Mouse (Mus musculus) ZHBTc4 (cell line): ENCODE results near the gene Slc6a12.

Experiments
- DNase-seq: peaks from one replicate; pipeline ENCODE4 v3.0.0-alpha.2; 2011; ENCODE audit warnings: low read depth, low spot score

Slc6a12 gene

DNA sequence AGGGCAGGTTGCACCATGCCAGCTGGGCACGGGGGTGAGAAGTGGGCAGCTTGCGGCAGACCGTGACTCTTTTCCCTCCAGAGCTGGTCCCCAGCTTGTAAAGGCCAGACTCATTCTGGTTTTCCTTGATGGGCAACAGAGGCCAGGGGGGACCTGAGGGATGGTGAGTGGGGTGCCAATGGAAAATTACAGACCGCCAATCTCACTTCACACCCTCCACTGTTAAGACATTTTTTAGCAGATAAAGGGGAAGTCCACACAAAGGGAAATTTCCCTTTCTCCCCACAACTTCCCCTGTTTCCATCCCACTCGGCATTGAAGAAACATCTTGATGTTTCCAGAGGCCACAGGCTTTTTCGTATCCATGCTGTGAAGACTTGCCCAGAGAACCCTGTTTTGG is 1.2 kb upstream of the Slc6a12 start:
- no peak for DNase-seq

DNA sequence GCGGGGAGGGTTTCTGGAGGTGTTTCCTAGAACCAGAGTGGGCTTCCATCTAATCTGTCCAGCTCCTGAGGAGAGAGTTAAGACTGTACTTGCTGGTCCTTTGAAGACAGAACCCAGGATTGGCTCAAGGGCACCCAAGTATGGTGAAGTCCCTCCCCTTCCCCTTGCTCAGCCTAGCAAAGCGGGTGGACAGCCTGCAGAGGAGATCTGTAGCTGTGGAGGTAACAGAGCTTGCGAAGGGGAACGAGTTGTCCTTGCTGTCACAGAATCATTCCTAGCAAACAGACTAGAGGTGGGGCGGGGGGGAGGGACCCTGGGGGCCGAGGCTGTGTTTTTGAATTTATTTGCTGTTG is 871 bp downstream of the Slc6a12 start:
- no peak for DNase-seq

DNA sequence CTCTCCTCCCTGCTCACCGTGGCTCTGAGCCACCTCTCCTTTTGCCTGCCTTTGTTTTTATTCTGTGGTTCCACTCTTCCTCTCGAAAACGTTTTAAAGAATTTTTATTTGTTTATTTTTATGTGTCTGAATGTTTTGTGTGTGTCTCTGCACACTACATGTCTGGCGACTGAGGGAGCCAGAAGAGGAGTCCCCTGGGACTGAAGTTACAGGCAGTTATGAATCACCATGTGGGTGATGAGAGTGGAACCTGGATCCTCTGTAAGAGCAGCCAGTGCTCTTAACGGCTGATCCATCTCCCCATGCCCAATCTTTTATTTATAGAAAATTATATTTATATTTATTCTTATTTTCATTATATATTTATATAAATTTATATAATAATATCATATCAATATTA is 1.5 kb downstream of the Slc6a12 start:
- no peak for DNase-seq

DNA sequence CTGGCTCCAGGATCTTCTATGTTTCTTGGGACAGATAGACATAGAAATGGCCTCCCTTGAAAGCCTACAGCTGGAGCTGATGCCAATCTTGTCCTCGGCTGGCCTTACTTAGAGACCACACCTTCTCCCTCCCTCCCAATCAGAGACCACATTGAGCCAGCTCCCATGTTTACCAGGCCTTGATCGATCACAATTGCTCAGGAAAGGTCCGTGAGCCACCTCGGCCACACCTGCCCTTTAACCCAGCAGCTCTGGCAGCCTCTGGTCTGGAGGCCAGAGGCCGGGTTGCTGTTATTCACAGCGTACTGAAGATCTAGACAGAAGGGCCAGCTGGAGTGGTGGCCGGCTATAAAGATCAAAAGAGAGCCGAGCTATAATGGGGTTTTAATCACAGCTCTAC is 3.6 kb downstream of the Slc6a12 start:
- no peak for DNase-seq

DNA sequence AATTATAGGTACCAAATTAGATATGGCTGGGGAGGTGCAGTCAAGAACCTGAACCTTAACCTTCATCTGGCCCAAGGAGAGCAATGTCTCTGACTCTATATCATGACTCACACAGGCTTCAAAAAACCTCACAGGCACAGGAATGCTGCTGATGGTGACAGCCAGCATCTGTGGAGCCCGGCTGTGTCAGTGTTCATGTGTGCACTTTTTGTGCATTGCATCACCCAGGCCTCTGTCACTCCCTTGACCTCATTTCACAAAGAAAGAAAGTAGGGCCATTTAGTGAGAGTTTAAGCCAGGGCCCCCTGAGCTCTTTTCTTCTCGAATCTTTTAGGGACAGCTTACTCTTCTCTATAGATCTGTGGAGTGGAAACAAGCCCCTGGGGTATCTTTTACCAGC is 9.4 kb downstream of the Slc6a12 start:
- no peak for DNase-seq

DNA sequence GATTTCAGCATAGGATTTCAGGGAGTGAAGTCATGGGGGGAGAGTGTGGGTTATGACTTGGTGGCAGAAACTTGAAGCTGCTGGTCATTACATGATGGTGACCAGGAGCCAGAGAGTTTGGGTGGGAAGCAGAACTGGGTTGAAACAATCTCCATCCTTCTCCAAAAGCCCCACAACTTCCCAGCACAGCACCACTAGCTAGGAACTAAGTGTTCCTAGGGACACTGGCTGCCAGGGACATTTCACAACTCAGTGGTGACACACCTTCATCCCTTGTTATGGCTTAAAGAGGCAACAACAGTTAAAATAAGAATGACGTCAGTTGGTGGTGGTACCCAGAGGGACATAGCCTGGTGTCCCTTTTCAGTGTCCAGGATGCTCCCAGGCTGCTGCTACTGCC is 13.2 kb downstream of the Slc6a12 start:
- no peak for DNase-seq

DNA sequence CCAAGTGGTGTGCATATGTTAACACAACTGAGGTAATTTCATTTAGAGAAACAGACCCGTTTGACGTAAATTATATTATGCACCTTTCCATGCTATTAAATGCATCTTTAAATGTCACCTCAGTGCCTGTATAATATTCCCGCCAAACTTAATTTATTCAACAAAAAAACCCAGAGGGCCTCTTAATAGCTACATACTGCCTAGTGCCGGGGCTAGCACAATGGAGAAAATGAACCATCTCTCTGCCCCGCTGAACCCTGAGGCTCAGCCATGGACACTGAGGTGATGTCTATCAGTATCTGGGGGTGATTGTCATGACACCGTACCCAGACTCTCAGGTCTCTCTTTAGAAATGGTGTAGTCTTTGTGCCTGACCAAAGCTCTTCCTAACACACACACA is 14.4 kb downstream of the Slc6a12 start:
- DNase-seq: no peak

DNA sequence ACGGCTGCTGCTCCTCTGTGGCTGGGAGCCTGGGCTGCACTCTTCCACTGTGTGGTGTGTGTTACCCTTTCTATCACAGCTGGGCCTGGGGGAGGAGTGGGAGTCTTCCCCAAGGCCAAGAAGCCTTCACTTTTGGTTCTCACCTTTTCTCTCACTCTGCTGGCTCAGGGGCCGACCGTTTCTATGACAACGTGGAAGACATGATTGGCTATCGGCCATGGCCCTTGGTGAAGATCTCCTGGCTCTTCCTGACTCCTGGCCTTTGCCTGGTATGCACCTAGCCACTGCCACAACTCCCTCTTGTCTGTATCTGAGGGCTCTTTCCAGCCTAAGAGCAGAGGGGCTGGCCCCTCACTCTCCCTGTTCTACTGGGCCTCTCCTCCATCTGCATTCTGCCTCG is 20.2 kb downstream of the Slc6a12 start:
- no peak for DNase-seq

DNA sequence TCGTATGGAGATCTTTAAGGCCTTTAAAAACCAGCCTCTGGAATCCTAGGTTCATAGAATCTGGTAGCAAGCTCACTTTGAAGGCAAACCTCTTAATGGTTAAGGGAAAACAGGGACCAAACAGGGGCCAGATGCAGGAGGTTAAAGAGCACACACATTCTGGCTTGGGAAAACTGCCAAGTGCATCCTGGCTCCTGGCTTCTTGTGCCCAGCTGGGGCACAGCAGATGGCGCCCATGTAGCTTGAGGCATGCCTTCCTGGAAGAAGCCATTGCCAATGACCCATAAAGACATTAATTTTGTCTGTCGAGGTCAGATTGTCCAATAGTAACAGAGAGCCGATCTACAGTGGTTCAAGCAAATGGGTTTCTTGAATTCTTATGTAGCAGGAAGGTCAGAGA is 21.1 kb downstream of the Slc6a12 start:
- no peak for DNase-seq

DNA sequence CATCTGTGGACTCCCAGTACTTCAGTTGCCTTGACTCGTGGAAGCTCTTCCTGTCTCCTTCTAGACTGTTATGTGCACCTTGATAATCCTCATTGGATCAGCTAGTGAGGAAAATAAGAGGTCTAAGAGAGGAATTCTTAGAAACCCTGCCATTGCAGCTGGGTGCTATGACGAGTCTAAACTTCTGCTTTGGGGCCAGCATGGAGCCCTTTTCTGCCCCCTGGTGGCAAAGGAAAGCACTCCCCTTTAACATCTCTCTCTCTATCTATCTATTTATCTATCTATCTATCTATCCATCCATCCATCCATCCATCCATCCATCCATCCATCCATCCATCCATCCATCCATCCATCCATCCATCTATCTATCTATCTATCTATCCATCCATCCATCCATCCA is 23.7 kb downstream of the Slc6a12 start:
- DNase-seq: peak; percentile 60

DNA sequence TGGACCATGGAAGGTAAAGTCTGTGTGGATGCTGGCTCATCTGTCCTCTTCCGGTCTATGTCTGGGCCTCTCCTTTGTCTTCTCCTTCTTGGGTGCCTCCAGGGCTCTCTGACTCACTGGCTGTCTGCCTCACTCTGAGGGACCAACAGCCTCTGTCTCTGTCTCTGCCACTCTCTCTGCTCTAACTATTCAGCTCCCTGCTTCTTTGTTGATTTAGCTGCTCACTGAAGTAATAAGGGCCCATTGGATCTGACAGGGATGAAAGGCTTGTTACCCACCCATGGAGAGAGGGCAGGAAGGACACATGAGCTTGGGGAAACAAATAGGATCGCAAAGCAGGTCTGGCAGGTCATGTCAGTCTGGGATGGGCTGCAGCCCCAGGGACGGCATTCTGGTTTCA is 24.2 kb downstream of the Slc6a12 start:
- no peak for DNase-seq

DNA sequence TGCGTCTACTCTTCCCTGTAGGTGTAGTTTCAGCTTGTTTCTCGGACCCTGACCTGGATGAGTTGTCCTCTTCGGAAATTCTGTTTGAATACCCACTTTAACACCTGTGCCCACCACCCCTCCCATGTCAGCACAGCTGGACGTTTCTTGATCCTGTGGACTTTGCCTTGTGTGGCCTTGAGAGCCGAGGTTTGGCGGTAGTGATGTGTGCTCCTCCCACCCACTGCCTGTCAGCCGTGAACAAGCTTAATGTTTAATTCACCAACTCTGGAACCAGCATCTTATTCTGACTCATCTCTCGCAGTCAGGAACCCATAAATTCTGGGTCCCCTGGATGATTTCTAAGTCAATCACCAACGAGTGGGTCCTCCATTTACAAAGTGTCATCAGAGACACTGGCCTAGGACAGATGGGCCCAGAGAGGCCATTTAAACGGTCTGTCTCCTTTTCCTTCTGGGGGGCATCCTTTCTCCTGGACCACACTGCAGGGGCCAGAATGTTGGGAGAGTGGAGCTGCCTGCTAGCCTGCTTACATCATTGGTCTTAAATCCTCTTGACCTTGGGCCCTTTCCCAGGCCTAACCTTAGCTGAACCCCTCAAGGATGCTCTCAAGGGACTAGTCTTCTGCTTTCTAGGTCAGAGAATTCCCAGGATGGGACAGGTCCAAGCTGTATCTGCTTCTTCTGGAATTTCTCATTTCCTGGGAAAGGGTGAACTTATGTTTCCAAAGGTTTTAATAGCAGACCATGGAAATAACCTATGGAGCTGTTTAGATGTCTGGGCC is 28.5 kb downstream of the Slc6a12 start:
- DNase-seq: no peak

DNA sequence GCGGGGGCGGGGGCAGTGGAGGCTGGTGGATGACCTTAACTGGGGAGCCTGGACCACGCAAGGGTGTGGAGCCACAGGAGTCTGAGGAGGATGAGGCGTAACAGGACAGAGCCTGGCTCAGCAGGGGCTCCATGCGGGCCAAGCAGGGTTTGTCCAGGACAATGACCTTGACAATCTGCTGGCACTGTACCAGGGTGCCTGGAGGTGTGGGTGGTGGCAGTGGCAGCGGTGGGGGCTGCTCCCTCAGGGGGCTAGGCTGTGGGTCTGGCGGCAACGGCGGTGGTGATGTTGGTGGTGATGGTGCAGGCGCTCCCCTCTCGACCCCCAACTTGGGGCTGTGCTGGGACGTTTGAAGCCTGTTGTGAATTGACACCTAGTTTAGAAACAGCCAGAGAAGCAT is 33.3 kb downstream of the Slc6a12 start:
- no peak for DNase-seq

DNA sequence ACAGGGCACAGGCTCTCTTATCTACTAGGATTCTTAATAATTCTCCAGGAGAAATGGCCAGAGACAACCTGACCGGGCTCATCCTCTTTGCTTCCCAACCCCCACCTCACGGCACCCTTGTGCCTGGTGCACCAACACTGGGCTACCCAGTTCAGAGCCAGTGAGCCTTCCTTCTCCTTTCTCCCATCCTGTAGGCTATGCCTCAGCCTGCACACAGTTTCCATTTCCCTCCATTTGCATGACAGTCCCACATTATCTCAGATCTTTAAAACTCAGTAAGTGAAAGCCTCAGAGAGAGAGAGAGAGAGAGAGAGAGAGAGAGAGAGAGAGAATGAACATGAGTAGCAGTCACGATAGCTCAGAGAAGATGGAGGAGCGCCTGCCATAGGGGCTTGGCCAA is 35.4 kb downstream of the Slc6a12 start:
- peak; percentile 58 for DNase-seq

DNA sequence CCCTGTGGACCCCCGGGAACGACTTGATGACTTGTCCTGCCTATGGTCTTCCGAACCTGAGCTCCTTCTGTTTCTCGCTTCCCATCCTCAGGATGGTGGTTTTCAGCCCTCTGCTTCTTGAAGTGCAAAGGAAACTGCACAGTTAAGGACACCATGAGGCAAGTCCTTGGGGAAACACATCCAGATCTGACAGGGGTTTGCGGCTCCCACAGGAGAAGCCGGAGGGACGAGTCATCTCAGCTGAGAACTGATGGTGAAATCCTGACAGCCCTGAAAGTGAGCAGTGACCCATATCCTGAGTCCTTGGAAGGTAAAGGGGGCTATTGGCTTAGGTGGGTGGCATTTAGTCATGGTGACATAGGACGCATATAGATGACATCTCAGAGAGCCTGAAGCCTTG is 37.7 kb downstream of the Slc6a12 start:
- DNase-seq: no peak

DNA sequence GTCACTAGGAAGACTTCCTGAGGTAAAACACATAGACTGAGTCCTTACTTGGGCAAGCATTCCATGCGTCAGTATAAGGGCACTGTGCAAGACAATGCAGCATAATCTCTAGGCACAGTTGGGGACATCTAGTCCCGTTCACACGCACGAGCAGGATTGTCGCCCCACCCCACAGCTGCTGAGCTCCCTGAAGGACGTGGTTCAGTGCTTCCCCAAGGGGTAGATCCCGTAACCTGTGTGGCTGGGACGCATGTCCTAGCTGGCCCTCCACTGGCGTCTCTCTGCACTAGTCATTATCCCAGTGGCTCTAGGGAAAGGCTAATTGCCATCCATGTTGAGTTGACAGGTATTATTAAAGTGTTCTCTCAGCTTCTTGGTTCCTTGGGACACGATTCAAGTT is 39.2 kb downstream of the Slc6a12 start:
- no peak for DNase-seq

DNA sequence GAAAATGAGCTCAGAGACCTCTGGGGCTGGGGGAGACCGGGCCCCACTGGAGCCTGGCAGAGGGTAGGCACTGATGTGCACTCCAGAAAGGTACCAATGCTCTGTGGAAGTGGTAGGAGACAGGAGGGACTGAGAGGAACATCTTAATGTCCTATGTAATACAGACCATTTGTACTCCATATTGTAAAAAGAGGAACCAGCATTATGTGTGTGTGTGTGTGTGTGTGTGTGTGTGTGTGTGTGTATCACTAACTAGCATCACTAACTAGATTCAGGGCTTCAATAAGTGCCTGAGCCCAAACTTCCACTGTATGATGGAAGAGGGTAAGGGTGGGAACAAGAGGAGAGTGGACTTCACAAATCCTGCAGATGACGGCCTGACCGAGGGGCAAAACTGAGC is 42.5 kb downstream of the Slc6a12 start:
- no peak for DNase-seq

DNA sequence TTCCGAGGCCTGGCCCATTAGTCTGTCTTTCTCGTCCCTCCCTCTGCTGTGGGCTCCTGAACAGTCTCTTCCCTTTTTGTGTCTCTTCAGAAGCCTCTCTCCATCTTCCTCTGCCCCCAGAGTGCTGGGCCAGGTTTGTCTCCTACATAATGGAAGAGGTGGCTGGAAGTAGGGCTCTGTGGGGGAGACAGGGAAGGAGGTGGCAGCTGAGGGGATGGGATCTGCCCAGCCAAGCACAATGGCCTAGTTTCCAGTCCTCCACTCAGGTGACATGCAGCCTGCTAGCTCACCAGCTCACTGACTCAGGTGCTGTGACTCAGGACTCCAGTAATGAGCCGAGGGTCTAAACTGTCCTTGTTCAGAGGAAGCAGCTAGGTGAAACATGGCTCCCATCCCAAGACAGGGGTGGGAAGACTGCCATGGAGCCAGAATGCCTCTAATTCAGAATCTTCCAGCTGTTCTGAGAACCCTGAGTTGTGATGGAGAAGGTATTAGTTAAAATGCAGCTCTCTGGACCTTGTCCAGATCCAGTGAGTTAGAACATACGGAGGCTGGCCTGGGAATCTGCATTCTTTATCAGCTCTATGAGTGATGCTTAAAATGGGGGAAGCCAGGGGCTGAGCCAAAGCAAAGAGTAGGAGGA is 49.9 kb downstream of the Slc6a12 start:
- no peak for DNase-seq

DNA sequence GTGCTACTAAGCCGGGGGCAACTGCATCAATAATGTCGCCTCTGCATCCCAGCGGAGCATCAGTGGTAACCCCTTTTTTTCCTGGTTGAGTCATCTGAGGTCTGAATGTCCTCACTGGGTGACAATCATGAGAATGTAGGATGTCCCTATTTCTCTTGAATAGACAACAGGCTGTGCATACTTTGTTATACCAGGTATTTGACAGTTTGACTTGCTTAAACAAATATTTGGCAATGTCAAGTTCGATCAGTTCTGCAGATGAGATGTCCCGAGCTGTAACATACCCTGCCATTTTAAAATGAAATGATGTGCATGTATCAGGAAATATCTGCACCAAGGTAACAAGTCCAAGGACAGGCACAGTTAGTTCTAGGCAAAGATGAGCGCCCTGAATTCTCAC is 58.3 kb downstream of the Slc6a12 start:
- DNase-seq: no peak

DNA sequence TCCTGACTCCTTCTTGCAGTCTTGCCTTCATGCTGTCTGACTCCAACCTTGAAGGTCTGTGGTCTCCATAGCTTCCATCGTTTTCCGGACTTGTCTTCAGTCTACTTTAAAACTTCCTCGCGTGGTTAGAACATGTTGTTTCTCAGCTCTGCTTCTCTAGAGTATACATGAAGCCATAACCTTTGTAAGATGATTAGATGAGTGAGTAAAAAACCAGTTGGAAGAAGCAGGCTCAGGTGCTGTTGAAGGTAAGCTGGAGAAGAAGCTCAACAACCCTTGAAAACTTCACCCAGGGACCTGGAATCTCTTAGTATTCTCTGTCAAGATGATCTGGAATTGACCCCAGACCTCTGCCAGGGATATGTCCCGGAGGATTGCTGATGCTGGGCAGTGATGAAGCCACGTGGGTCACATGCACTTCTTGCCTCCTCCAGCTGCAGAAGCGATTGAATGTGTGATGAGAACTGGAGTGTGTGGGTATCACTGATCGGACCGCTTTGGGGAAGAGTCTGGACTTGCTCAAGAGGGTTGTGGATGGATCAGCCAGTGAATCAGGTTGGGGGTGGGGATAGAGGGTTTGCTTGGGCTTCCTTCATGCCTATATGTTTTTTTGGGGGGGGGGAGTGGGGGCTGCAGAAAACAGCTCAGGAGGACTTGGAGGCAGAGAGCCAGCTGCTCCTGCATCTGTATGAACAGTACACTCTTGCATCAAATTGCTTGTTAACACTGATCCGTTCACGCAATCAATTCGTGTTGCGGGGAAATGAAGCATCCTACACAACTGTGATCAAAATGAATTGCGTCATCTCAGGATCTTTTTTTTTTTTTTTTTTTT is 59.2 kb downstream of the Slc6a12 start:
- DNase-seq: no peak

DNA sequence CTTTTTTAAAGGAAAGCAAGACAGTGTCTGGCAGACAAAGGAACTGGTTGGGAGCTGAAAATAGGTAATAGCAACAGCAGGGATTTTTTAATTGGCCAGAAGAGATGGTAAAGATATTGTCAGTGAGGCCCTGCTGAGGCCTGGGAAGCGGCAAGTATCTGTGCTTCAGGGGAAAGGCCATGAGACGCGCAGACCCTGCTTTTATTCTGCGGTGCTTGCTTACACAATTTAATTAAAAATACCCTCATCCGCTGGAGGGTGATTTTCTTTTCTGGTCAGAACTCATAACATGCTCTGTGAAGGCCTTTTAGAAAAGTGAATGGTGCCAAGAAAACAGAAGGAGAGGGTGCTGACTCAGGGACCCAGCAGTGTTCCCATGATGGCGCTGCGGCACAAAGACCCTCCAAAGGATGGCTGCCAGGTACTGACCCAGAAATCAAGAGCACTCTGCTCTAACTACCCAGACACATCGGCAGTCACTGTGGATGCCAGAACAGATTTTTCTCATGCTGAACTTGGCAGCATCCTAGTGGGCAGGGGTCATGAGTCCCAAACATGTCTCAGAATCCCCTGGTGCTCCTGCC is 59.9 kb downstream of the Slc6a12 start:
- DNase-seq: no peak

DNA sequence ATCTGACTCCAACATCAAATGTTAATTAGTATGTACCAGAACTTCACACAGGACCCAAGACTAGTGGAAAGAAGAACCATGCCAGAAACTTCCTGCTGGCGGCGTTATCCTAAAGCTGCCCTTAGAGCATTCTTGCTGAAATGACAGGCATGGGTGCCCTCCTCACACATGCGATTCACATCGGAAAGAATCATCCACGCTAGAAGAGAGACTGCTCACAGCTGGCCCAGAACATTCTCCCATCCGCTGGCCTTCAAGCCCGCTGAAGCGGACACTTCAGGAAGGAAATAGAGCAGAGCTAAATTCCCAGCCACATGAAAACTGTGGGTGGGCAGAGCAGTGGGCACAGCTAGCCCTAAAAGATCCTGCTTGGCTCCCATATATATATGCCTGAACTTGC is 62.4 kb downstream of the Slc6a12 start:
- DNase-seq: no peak
